Mouse (Mus musculus): ENCODE results near the gene 7420426K07Rik. TPM values are rescaled to one million over a fixed set of nuclear protein-coding genes. Genes with fewer than 3 reads are reported as not detected.

The 7420426K07Rik gene
- polyA plus RNA-seq, 1 experiment from 2014 or later, result not detected

DNA sequence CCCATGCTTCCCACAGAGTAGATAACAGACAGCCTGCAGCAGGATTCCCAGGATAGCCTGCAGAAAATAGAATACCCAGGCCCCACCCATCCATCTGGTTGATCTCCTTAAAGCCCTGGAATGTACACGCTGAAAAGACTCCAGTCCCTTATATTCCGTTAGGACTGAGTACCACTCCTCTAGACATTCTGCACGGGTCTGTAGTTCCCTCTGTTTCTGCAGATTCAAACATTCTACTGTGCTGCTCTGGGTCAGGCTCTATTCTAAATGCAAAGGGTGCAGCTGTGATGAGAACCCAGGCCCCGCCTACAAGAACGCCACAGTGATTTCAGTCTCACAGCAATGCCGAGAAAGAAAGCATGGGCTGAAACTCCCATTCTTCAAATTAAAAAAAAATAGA lies 20.2 kb downstream of the 7420426K07Rik start:
- ATAC-seq (replicated peaks; ENCODE audit: low FRiP score, low read depth) (no peak), DNase-seq (ENCODE audit: low spot score) (no peak)
- no peak overlapping the region for H3K4me2 ChIP-seq (ENCODE audit: low read length)
- no peak overlapping the region for H3K4me3 ChIP-seq (replicated peaks; ENCODE audit: low read depth, low read length)
- H3K27ac ChIP-seq, result no peak overlapping the region
- H3K36me3 ChIP-seq (ENCODE audit: insufficient read depth, low read length), result no peaks in the 10 kb centered on the region
- H3K4me1 ChIP-seq (replicated peaks; ENCODE audit: insufficient read depth, low read length), result no peaks in the 10 kb centered on the region
- H3K27me3 ChIP-seq (ENCODE audit: insufficient read depth, low read length), result no peaks in the 10 kb centered on the region
- TF ChIP-seq CTCF (IDR thresholded peaks at IDR 0.05; ENCODE audit: low read depth), result no peak
- 46% methylated on average over 6 of the region's 6 CpGs for WGBS
- H3K9me3 ChIP-seq (replicated peaks; ENCODE audit: low read length), result no peaks in the 10 kb centered on the region
- H3K9ac ChIP-seq (ENCODE audit: low read depth, low read length), result no peak overlapping the region

DNA sequence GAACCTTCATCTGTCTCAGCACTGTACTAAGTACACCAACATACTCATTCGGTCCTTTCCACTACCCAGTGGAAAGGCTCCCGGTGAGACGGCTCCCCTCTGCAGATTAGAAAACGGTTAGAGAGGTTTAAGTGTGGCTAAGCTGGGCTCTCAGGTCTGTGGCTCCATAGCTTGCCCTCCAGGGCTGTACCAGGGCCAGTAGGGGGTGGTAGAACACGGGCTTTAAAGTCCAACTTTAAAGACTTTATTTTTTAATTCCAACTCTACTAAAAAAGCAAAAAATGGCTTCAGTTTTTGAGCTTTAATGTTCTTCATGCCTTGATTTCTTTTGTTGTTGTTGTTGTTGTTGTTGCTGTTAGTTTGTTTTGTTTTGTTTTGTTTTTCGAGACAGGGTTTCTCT lies 21.3 kb downstream of the 7420426K07Rik start:
- 61% methylated on average over 6 of the region's 6 CpGs for whole genome bisulfite sequencing
- DNase-seq (ENCODE audit: low spot score) (no peak), ATAC-seq (replicated peaks; ENCODE audit: low FRiP score, low read depth) (no peak)

GRCm38 (mm10) chr9:98929496-98929895 lies 26.6 kb downstream of the 7420426K07Rik start:
- DNase-seq (ENCODE audit: low spot score), result no peak
- H3K4me1 ChIP-seq (replicated peaks; ENCODE audit: insufficient read depth, low read length), result no peaks in the 10 kb centered on the region
- ATAC-seq (replicated peaks; ENCODE audit: low FRiP score, low read depth), result no peak
- no peak overlapping the region for H3K27ac ChIP-seq
- no peak overlapping the region for H3K4me3 ChIP-seq (replicated peaks; ENCODE audit: low read depth, low read length)
- TF ChIP-seq CTCF (IDR thresholded peaks at IDR 0.05; ENCODE audit: low read depth), result peak; percentile 48
- 88% methylated on average over 2 of the region's 2 CpGs for WGBS
- no peak overlapping the region for H3K9ac ChIP-seq (ENCODE audit: low read depth, low read length)
- H3K27me3 ChIP-seq (ENCODE audit: insufficient read depth, low read length), result no peaks in the 10 kb centered on the region
- H3K36me3 ChIP-seq (ENCODE audit: insufficient read depth, low read length), result no peaks in the 10 kb centered on the region
- no peaks in the 10 kb centered on the region for H3K9me3 ChIP-seq (replicated peaks; ENCODE audit: low read length)
- H3K4me2 ChIP-seq (ENCODE audit: low read length), result no peak overlapping the region

More for the DNA sequence above, 21.3 kb downstream of the 7420426K07Rik start:
- no peak for TF ChIP-seq CTCF (IDR thresholded peaks at IDR 0.05; ENCODE audit: low read depth)
- no peaks in the 10 kb centered on the region for H3K36me3 ChIP-seq (ENCODE audit: insufficient read depth, low read length)
- H3K9me3 ChIP-seq (replicated peaks; ENCODE audit: low read length), result no peaks in the 10 kb centered on the region
- H3K4me3 ChIP-seq (replicated peaks; ENCODE audit: low read depth, low read length), result no peak overlapping the region
- no peaks in the 10 kb centered on the region for H3K4me1 ChIP-seq (replicated peaks; ENCODE audit: insufficient read depth, low read length)
- no peak overlapping the region for H3K4me2 ChIP-seq (ENCODE audit: low read length)
- no peak overlapping the region for H3K27ac ChIP-seq
- no peak overlapping the region for H3K9ac ChIP-seq (ENCODE audit: low read depth, low read length)
- no peaks in the 10 kb centered on the region for H3K27me3 ChIP-seq (ENCODE audit: insufficient read depth, low read length)

- ATAC-seq (replicated peaks; ENCODE audit: low FRiP score, low read depth) (no peak), DNase-seq (ENCODE audit: low spot score) (no peak)
- no peaks in the 10 kb centered on the region for H3K36me3 ChIP-seq (ENCODE audit: insufficient read depth, low read length)
- H3K9ac ChIP-seq (ENCODE audit: low read depth, low read length), result no peak overlapping the region
- no peaks in the 10 kb centered on the region for H3K9me3 ChIP-seq (replicated peaks; ENCODE audit: low read length)
- H3K4me2 ChIP-seq (ENCODE audit: low read length), result no peak overlapping the region
- H3K4me1 ChIP-seq (replicated peaks; ENCODE audit: insufficient read depth, low read length), result no peaks in the 10 kb centered on the region
- no peak overlapping the region for H3K27ac ChIP-seq
- H3K4me3 ChIP-seq (replicated peaks; ENCODE audit: low read depth, low read length), result no peak overlapping the region
- H3K27me3 ChIP-seq (ENCODE audit: insufficient read depth, low read length), result no peaks in the 10 kb centered on the region
- TF ChIP-seq CTCF (IDR thresholded peaks at IDR 0.05; ENCODE audit: low read depth), result no peak
- WGBS, result 45% methylated on average over 6 of the region's 6 CpGs
Observed at GRCm38 (mm10) chr9:98932931-98933330, 30.0 kb downstream of the 7420426K07Rik start.

DNA sequence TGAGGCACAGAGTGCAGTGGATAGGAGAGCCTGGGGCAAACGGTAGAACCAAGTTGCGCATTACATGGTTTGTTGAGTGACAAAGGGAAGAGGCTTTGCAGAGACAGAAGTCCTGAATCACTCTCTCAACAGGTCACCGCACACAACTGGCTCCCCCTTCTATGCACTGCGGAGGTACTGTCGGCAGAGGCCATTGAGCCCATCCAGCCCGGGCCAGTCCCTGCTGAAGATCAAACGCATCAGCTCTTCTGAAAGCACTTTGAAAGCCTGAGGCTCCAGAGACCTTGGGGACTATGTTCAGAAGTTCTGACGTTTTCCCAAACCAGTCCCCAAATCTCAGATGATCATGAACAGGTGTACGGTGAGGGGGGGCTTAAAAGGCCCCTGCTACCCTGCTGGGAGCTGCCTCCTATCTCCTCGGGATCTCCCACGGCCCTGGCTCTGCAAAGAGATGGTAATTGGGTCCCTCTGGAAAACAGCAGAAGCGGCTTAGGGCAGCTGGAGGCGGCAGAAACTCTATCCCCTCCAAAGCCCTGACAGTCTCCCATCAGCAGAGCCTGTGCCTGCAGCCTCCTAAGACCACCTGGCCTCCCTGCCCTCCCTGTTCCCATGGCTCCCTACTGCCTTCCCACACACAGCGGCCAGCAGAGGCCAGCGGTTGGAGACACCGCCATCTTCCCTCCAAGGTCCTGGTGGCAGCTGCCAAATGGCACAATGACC lies 32.4 kb downstream of the 7420426K07Rik start:
- Histone ChIP-seq H3K27ac (no peak overlapping the region), H3K9ac (ENCODE audit: low read depth, low read length) (no peak overlapping the region), H3K36me3 (ENCODE audit: insufficient read depth, low read length) (no peaks in the 10 kb centered on the region), H3K4me1 (replicated peaks; ENCODE audit: insufficient read depth, low read length) (no peaks in the 10 kb centered on the region), H3K4me3 (replicated peaks; ENCODE audit: low read depth, low read length) (no peak overlapping the region), H3K4me2 (ENCODE audit: low read length) (no peak overlapping the region), H3K9me3 (replicated peaks; ENCODE audit: low read length) (no peaks in the 10 kb centered on the region), H3K27me3 (ENCODE audit: insufficient read depth, low read length) (no peaks in the 10 kb centered on the region)
- ATAC-seq (replicated peaks; ENCODE audit: low FRiP score, low read depth), result no peak
- 15% methylated on average over 16 of the region's 16 CpGs for WGBS
- DNase-seq (ENCODE audit: low spot score), result no peak
- no peak for TF ChIP-seq CTCF (IDR thresholded peaks at IDR 0.05; ENCODE audit: low read depth)

DNA sequence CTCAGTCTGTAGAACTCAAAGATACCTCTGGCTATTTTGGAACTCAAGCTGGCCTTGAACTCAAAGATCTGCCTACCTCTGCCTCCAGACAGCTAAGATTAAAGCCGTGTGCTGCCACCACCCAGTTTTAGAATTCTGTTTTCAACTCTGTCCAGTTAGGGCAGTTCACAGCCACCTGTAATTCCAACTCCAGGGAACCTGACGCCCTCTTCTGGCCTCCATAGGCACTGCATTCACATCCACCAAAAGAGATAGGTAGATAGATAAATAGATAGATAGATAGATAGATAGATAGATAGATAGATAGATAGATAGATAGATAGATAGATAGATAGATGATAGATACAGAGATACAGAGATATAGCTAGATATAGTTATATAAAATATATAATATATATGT lies 36.4 kb downstream of the 7420426K07Rik start:
- H3K9me3 ChIP-seq (replicated peaks; ENCODE audit: low read length), result no peaks in the 10 kb centered on the region
- no peak overlapping the region for H3K4me3 ChIP-seq (replicated peaks; ENCODE audit: low read depth, low read length)
- no peaks in the 10 kb centered on the region for H3K27me3 ChIP-seq (ENCODE audit: insufficient read depth, low read length)
- ATAC-seq (replicated peaks; ENCODE audit: low FRiP score, low read depth) (no peak), DNase-seq (ENCODE audit: low spot score) (no peak)
- no peaks in the 10 kb centered on the region for H3K36me3 ChIP-seq (ENCODE audit: insufficient read depth, low read length)
- no peak overlapping the region for H3K27ac ChIP-seq
- no peaks in the 10 kb centered on the region for H3K4me1 ChIP-seq (replicated peaks; ENCODE audit: insufficient read depth, low read length)
- 14% methylated on average over 2 of the region's 2 CpGs for WGBS
- H3K9ac ChIP-seq (ENCODE audit: low read depth, low read length), result no peak overlapping the region
- H3K4me2 ChIP-seq (ENCODE audit: low read length), result no peak overlapping the region
- TF ChIP-seq CTCF (IDR thresholded peaks at IDR 0.05; ENCODE audit: low read depth), result peak; percentile 64
